Mouse (Mus musculus) thymus, adult 18-20 months (tissue): ENCODE measurements around the gene Cdh12.
"Not testable (repeated sequence)": the region's sequence is repeated elsewhere in the genome, so short reads cannot be mapped to it uniquely, and the experiment has no call there.

Experiments used
- DNase-seq, 2 experiments: peaks; one replicate each; pipeline ENCODE4 v3.0.0; 2022; ENCODE audit warnings: mixed read lengths in 2 of 2

The Cdh12 gene

GRCm38 (mm10) chr15:20448861-20449663 is at the start of gene Cdh12:
TSS of gene Cdh12 (plus strand) at chr15:20449265.
- DNase-seq = no peak

- no peak for DNase-seq
These were observed 45.5 kb upstream of the Cdh12 start for GRCm38 (mm10) chr15:20403596-20403995.

GRCm38 (mm10) chr15:20413397-20413796 is 35.7 kb upstream of the Cdh12 start:
- no peak for DNase-seq

GRCm38 (mm10) chr15:20436356-20436755 is 12.7 kb upstream of the Cdh12 start:
- DNase-seq = no peak

- no peak for DNase-seq
These were observed 1.5 kb downstream of the Cdh12 start for GRCm38 (mm10) chr15:20450558-20450957.

GRCm38 (mm10) chr15:20458508-20458907 is 9.4 kb downstream of the Cdh12 start:
- DNase-seq = no peak

GRCm38 (mm10) chr15:20462500-20462899 is 13.4 kb downstream of the Cdh12 start:
- DNase-seq = no peak

GRCm38 (mm10) chr15:20463601-20464000 is 14.5 kb downstream of the Cdh12 start:
- DNase-seq = no peak

GRCm38 (mm10) chr15:20550979-20551378 is 101.9 kb downstream of the Cdh12 start:
- DNase-seq = no peak

GRCm38 (mm10) chr15:20571012-20571411 is 121.9 kb downstream of the Cdh12 start:
- no peak for DNase-seq

- DNase-seq = no peak
These were observed 133.6 kb downstream of the Cdh12 start for GRCm38 (mm10) chr15:20582567-20583075.

- DNase-seq = no peak
These were observed 142.5 kb downstream of the Cdh12 start for GRCm38 (mm10) chr15:20591599-20591998.

- not testable (repeated sequence) for DNase-seq
These were observed 156.7 kb downstream of the Cdh12 start for GRCm38 (mm10) chr15:20605751-20606150.

- no peak for DNase-seq
These were observed 185.5 kb downstream of the Cdh12 start for GRCm38 (mm10) chr15:20634593-20634992.

- no peak for DNase-seq
These were observed 190.1 kb downstream of the Cdh12 start for GRCm38 (mm10) chr15:20639155-20639554.

GRCm38 (mm10) chr15:20642905-20643414 is 193.9 kb downstream of the Cdh12 start:
- no peak for DNase-seq

- DNase-seq = no peak
These were observed 211.2 kb downstream of the Cdh12 start for GRCm38 (mm10) chr15:20660221-20660620.

GRCm38 (mm10) chr15:20666650-20667049 is 217.6 kb downstream of the Cdh12 start, which contains the start of gene Acot10:
TSS of gene Acot10 (minus strand) at chr15:20666750.
- no peak for DNase-seq

GRCm38 (mm10) chr15:20667350-20667749 is 218.3 kb downstream of the Cdh12 start:
- no peak for DNase-seq

- DNase-seq = no peak
These were observed 218.9 kb downstream of the Cdh12 start for GRCm38 (mm10) chr15:20667989-20668388.

- DNase-seq = not testable (repeated sequence)
These were observed 220.4 kb downstream of the Cdh12 start for GRCm38 (mm10) chr15:20669507-20669906.

GRCm38 (mm10) chr15:20682719-20683118 is 233.7 kb downstream of the Cdh12 start:
- DNase-seq = no peak

- no peak for DNase-seq
These were observed 235.1 kb downstream of the Cdh12 start for GRCm38 (mm10) chr15:20684200-20684599.

GRCm38 (mm10) chr15:20696229-20696628 is 247.2 kb downstream of the Cdh12 start:
- DNase-seq = no peak
